Mouse (Mus musculus) 3134 (cell line): ENCODE results near the gene Flnb.

Source experiments
- DNase-seq: peaks from one replicate; pipeline ENCODE4 v3.0.0-alpha.2; 2011; ENCODE audit warnings: low spot score; ENCODE audit not compliant: insufficient read length; ENCODE audit errors: extremely low read depth

The Flnb gene

DNA sequence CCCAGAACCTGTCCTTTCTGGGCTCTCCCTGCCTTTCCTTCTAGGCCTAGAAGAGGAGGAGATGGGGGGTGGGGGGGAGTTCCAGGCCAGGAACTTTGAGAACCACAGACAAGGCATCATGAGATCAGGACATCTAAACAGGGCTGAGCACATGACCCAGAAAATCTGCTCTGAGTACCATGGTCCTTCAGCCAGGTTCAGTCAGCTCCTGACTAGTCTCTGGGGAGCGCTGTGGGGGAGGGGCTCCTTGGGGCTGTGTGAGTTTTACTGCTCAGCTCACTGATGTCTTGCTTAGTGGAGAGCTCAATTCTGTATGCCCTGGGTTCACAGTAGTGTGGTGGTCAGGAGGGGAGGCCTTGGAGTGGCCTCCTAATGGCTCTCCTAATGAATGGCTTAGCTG is 43.5 kb downstream of the Flnb start:
- DNase-seq, result no peak

DNA sequence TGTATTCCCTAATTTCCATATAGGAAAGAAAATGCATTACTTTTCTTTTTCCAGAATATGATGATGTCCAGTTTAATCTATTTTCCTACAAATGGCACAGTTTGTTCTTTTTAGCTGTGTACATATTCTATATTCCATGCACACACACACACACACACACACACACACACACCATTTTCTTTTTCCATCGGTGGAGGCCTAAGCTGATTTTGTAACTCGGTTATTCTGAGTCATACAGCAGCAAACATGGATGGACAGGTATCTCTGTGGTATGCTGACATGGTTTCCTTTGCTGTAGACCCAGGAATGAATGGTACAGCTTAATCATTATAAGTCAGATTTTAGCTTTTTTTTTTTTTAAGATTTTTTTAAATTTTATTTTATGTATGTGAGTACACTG is 44.5 kb downstream of the Flnb start:
- no peak for DNase-seq

DNA sequence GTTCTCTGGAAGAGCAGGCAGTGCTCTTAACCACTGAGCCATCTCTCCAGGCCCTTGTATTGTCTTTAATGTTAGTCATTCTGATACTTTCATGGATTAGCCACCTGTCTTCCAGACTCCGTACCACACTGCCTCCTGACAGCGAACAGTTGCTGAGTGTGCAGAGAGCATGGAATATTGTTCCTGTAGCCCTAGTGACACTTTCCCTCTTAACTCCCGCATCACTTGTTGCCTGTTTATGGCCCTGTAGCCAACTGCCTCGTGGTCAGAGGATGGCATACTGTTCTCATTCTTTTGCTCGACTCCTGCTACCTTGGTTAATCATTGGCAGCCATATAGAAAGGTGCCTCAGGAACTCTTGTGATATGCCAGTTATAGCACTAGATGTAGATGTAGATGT is 45.4 kb downstream of the Flnb start:
- DNase-seq, result no peak

DNA sequence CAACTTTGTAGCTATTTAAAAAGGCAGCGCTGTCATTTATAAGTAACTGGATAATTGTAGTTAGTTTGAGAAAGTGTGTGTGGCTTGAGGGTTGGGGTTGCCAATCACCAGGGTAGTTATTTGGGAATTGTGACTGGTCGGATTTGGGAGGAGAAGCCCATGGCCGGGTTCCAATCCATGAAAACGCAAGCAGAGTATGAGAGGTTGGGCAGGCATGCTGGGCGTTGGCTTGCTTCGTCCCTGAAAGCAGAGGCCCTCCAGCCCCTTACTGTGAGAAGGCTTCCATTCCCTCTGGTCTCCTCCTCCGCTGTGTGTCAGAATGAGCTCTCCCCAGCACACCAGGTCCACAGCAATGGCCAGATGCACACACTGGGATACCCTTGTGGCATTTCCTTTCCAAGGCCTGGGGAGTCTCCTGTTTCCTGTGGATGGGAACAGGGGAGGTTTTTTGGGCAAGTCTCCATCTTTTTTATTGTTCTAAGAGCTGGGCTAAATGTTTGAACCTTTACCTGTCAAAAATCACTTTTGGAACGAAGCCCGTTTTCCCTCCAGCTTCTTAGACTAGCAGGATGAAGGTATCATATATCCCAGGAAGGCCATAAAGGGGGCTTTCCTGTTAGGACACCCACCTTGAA is 46.2 kb downstream of the Flnb start:
- no peak for DNase-seq

DNA sequence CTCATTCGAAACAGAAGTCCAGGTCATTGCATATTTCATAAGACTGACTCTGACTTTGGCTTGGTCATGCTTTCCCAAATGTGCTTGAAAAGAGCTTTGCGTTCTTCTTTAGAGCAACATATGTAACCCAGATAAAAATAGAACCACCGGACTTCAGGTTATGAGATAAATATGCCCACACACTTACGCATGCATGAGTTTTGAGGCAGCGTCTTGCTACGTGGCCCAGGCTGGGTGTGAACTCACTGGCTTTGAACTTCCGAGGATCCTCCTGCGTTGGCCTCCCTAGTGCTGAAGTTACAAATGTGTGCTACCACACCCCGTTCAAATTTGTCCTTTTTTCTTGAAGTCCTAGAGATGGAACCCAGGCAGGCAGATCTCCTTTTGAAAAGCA is 46.7 kb downstream of the Flnb start:
- DNase-seq, result no peak

DNA sequence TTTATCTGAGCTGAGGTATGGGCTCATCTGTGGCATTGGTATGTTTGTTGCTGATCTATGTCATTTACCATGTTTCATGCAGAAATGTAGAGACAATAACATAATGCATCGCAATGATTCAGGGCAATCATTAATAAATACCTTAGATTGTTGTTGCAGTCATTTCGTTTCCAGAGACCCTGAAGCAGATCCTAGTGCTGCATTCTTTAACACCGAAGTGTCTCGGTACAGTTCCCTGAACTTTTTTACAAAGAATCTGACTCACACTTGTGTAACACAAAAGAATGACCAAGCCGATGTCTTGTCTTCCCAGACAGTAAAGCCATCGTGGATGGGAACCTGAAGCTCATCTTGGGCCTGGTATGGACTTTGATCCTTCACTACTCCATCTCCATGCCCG is 49.5 kb downstream of the Flnb start:
- no peak for DNase-seq

DNA sequence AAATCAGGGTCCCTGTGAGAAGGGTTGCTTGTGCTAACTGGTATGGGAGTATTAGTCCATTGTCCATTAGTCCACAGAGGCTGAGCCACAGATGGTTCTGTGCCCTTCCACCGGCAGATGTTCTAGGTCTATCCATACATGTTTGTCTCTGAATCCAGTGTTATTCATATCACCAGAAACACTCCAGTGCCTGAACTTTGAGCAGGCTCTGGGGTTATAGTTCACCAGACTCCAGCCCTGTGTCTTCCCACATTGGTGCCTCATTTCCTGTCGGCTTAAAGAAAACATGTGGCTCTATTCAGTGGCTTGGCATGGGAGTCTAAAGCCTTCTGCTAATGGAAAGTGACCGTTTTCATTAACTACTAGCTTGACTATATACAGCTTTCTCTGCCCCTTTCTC is 50.1 kb downstream of the Flnb start:
- DNase-seq, result no peak

DNA sequence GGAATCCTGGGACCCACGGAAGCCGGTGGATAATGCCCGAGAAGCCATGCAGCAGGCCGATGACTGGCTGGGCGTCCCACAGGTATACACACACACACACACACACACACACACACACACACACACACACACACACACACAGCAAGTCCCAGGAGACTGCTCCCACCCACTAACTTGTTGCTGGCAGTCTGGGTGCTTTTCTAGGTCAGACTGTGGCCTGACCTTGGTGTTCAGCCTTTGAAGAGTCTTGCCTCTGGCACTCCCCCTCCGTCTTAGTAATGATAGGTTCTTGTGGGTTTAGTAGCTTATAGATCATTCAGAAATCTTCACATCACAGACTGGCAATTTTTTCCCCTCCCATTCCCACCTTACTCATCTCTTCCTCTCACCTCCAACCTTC is 52.0 kb downstream of the Flnb start:
- DNase-seq, result no peak

DNA sequence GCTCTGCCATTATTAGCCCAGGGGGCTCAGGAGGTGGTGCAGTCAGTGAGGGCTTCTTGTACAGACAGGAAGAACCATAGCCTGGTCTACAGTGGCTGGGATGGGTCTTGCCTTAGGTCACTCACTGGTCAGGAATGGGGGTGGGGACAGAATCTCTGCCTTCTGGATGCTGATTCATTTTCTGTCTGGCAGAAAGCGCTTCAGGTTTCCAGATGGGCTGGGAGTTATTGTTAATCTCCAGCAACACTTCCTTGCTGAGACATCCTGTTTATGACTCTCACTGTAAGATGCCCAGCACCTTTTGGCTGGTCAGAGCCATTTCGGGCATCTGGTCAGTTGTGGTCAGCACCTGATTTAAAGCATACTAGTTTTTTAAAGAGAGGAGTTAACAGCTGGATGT is 55.8 kb downstream of the Flnb start:
- DNase-seq, result peak; percentile 43

DNA sequence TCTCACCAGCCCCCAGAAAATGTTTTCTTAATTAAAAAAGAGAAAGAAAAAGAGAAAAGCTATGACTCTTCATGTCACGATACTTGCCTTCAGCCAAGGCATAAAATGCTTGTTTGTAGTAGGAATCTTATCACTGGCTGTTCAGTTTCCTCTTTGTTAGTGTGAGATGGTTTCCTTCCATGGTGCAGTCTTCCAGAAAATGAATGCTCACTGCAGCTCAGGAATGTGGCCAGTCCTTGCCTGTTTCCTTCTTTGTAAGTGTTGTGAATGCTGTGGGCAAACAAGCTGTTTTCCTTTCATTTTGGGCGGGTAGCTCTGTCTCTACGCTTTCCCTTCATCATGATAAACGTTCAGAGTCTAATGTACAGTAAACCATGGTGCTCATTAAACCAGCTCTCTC is 56.7 kb downstream of the Flnb start:
- DNase-seq, result no peak

DNA sequence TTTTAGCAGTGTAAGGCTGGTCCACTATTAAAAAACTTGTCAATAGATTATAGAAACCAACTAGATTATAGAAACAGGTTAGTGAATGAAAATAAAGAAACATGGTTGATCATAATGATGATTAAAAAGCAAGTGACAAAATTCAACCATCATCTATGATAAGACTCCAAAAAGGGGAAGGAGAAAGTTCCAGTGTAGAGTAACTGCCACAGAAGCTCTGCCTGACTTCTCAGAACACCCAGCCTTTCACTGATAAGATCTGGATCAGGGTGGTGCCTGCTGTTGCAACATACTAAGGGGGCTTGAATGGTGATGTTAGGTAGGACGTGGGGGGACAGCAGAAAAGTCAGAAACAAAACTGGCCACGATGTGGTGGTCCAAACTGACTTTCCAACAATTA is 60.2 kb downstream of the Flnb start:
- no peak for DNase-seq

DNA sequence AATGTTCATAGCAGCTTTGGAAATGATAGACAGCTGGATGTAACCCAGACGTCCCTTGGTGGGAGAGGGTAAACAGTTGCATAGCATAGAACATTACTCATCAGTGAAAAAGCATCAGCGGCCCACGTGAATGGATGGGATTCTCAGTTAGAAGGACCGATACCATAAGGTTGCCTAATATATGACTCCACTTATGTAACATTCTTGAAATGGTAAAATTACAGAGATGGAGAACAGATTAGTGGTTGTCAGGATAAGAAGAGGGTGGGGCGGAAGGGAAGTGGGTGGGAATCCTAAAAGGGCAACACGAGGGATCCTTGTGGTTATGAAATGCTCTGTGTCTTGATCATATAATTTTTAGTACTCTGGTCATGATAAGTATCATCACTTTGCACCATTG is 62.6 kb downstream of the Flnb start:
- DNase-seq, result no peak

DNA sequence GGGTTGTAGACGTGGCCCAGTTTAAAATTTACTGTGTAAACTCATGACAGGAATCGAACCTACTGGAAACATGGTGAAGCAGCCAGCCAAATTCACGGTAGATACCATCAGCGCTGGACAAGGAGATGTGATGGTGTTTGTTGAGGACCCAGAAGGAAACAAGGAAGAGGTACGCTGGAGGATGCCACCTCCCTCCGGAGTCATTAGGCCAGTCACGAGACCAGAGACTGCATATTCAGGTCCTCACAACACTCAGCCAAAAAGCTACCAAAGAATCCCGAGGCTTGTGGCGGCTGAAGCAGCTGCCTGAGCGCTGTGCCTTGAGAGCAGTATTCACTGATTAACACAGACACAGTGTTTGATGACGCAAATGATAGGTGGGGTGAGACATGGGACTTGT is 63.8 kb downstream of the Flnb start:
- no peak for DNase-seq

DNA sequence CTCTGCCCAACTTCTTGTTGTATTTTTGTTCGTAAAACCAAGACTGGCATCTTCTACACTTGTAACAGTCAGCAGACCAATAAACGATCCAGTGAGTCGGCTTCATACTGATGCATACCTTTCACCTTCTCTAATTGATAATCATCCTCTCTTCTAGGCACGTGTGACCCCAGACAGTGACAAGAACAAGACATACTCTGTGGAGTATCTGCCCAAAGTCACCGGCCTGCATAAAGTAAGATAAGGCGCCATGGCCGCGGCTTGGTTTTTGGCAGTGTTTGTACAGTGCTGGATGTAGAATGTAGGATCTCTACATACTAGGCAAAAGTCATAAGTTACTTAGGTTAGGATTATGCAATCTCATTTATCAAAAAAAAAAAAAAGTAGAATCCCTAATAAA is 64.3 kb downstream of the Flnb start:
- no peak for DNase-seq

DNA sequence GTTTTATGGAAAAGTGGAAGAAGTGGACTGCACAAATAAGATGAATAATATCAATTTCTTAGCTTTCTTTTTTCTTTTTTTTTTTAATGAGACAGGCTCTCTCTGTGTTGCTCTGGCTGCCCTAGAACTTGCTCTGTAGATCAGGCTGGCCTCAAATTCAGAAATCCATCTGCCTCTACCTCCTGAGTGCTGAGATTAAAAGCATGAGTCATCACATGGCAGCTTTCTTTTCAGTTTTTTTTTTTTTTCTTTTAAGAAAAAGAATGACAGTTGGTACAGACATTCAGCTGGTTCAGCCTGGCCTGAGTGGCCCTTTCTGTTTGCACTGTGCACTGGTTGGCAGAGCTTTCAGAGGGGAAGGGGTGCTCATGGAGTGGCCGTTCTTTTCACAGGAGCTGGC is 66.4 kb downstream of the Flnb start:
- DNase-seq, result no peak

DNA sequence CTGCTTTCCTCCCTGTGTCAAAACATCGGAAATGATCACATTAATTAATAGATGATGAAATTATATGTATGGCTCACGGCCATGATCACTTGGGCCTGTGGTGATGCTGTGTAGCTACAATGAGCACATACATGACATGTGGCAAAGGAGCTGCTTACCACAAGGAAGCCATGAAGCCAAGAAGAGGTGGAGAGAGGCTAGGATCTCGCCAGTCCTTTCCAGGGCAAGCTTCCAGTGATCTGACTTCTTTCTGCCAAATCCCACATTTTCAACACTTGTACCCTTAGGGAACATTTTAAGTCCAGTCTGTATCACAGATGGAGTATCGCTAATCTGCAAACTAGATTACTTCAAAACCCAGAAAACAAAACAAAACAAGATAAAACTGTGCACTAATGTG is 67.1 kb downstream of the Flnb start:
- no peak for DNase-seq

DNA sequence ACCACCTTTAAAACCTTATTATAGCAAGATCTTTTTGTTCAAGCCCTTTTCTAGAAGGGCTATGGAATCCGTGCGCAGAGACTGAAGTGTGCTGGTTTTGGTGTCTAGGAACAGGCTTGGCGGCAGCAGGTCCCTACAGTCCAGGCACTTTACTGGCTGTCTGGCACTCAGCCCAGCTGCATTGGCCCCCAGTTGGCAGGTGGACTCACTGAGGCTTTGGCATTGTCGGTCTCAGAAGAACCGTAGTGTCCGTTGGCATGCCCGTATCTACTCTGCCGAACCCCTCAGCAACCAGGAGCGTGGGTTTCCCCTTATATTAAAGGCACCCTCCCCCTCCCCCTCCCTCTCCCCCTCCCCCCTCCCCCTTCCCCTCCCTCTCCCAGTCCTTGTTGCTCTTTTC is 67.8 kb downstream of the Flnb start:
- no peak for DNase-seq

DNA sequence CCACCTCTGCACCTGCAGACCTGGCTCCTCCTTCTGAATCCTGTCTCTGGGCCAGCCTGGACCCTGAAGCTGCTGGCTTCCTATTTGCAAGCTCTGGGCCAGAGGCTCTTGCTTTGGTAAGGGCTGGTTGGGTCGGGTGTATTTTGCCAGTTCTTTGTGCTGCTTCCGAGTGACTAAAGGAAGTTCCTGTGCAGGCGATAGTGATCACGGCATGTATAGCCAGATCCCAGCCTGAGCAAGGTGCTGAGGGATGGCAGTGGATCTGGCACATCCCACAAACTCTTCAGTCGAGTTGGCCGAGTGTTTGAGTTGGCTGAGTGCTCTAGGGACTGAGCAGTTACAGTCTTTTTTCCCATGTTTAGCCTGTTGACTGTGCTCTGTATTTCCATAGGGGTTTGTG is 68.3 kb downstream of the Flnb start:
- no peak for DNase-seq

DNA sequence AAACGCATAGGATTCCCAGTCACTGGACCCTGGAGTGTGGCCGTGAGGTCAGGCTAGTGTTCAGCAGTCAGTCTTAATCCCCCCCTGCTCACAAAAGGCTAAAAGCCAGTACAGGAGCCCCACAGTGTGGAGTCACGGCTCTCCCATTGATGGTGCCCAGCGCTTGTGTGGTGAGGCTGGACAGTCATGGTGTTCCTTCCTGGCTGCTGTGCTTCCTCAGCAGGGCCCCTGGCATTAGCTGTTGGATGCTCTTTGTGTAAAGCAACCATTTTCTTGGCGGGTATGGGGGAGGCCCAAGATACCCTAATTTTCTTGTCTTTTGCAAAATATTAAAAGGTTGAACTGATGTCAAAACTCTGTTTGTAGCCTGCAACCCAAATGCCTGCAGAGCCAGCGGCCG is 69.4 kb downstream of the Flnb start:
- no peak for DNase-seq

DNA sequence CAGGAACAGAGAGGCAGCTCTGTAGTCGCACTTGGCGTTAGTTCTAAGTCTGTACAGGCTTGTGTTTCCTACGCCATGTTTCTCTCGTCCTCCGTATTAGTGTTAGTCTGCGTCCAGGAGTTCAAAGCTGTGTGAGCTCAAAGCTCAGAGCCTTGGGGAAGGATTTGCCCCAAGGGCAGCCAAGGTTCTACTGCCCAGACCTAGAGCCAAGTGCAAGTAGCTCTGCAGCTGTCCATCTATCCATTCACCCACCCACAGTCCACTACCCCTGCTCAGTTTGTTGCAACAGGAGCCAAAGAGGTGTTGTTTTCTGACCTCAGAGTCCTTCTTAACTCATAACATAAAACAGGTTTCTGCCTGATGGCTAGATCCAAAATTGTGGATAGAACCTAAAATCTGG is 70.5 kb downstream of the Flnb start:
- DNase-seq, result no peak

DNA sequence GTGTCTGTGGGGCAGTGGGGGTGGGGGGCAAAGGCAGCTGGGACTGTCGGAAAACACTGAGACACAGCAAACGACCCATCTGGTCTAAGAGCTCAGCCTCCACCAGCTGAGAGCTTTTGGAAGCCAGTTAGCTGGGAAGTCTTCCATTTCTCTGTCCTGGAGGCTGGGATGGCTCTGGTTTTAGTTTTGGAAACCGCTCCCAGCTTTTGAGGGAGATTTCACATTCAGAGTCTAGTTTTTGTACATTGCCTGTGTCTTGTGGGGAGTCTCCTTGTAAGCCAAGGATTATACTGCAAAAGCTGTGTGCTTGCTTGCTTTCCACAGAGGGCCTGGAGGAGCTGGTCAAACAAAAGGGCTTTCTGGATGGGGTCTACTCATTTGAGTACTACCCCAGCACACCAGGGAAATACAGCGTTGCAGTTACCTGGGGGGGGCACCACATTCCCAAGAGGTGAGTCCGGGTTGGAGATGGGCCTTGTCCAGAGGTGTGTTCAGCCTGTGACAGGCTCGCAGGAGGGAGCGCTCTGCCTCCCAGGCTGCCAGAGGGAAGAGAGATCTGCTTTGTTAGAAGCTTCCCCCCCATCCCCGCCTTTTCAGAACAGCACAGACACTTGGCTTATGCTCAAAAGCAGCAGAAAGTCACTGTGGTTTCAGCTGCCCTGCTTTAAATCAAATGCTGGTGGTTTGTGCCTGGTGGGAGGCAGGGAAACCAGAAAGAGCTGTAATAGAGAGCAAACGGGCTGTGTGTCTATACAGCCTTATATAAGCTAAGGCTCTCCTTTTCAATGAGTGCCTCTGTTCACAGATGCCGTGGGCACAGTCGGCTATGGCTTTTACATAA is 71.3 kb downstream of the Flnb start:
- no peak for DNase-seq

DNA sequence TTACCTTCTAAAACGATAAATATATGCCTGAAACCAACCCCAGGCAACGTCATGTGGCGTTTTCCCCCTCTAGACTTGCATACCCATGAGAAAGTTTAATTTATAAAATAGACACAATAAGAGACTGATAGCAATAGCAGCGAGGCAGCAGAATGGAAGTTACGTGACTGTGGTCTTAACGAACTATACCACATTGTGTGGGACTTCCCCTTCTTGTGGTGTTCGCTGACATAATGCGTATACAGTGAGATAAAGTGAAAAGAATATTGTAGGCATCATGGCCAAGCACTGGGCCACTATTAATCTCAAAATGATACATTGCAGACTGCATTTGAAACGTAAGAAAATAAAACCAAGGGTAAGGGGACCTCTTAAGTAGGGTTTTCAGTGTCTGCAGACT is 72.1 kb downstream of the Flnb start:
- DNase-seq, result no peak

DNA sequence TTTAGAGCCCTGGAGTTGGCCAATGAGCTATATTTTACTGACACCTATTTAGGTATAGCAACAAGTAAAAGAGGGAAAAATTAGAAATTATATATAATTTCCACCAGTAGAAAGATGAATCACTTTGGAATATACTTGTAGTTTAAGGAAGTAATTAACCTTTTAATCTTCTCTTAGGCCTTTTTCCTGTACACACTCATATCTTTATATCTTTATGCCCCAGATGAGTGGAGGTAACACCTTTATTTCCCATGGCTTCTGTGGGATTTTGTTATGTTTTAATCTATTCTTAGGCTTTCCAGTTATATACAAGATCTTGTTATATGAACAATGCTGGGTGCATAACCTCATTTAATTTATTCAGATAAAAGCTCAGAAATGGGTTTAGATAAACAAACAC is 73.6 kb downstream of the Flnb start:
- no peak for DNase-seq
